Mouse (Mus musculus) forebrain, embryonic 10.5 days (tissue): Measurements from ENCODE around the gene Egfr. TPM values are rescaled to one million over a fixed set of nuclear protein-coding genes. Genes with fewer than 3 reads are reported as not detected.

ENCODE experiments used
- DNase-seq: peaks from one replicate; pipeline ENCODE4 v3.0.0-alpha.2; 2017; ENCODE audit warnings: low spot score; ENCODE audit errors: extremely low spot score
- H3K27ac ChIP-seq: fragments of 300-500 bp; sonication (generic); 2 replicates; pipeline ENCODE4 v1.5.1; 2016; ENCODE audit warnings: mild to moderate bottlenecking
- H3K27me3 ChIP-seq: fragments of 300-500 bp; sonication (generic); 2 replicates; pipeline ENCODE4 v1.6.1; 2016; ENCODE audit warnings: mild to moderate bottlenecking; ENCODE audit not compliant: poor library complexity, severe bottlenecking
- H3K36me3 ChIP-seq: fragments of 300-500 bp; sonication (generic); replicated peaks from 2 replicates; pipeline ENCODE4 v1.6.1; 2016; ENCODE audit warnings: mild to moderate bottlenecking, moderate library complexity
- H3K4me1 ChIP-seq: fragments of 300-500 bp; sonication (generic); 2 replicates; pipeline ENCODE4 v1.6.1; 2016
- H3K4me3 ChIP-seq: fragments of 300-500 bp; sonication (generic); 2 replicates; pipeline ENCODE4 v1.5.1; 2016; ENCODE audit warnings: mild to moderate bottlenecking, moderate library complexity
- H3K9me3 ChIP-seq: fragments of 300-500 bp; sonication (generic); 2 replicates; pipeline ENCODE4 v1.6.1; 2016; ENCODE audit warnings: mild to moderate bottlenecking, moderate library complexity
- WGBS: fragments of 180-500 bp; shearing (Covaris S2); methylation state at CpG from one replicate; pipeline ENCODE4 v1.1.7; 2016; 5-methylcytosine and 5-hydroxymethylcytosine counted together
- polyA plus RNA-seq: library from polyadenylated mRNA; unstranded; fragments of >200 nt; fragmentation: Nextera tagmentation; extraction: Ambion mirVana; gene quantifications from 2 replicates; pipeline ENCODE4 v1.2.1, GENCODE M21; 2016

The Egfr gene
- polyA plus RNA-seq, 1 experiment from 2014 or later: 2.2 TPM

GRCm38 (mm10) chr11:16851361-16851760 is 99.4 kb downstream of the Egfr start:
- no peak overlapping the region for H3K27ac ChIP-seq
- WGBS: 92% methylated on average over 1 of the region's 1 CpGs
- no peaks in the 10 kb centered on the region for H3K36me3 ChIP-seq
- H3K4me3 ChIP-seq: no peak overlapping the region
- peaks cover 5% of the 10 kb centered on the region for H3K4me1 ChIP-seq
- no peaks in the 10 kb centered on the region for H3K9me3 ChIP-seq
- no peak for DNase-seq
- no peaks in the 10 kb centered on the region for H3K27me3 ChIP-seq

GRCm38 (mm10) chr11:16854111-16854510 is 102.1 kb downstream of the Egfr start:
- H3K4me1 ChIP-seq: peaks cover under 1% of the 10 kb centered on the region; the same call in 1 of the 2 replicates
- DNase-seq: no peak
- no peak overlapping the region for H3K4me3 ChIP-seq
- WGBS: 81% methylated on average over 2 of the region's 2 CpGs
- H3K9me3 ChIP-seq: no peaks in the 10 kb centered on the region
- H3K27me3 ChIP-seq: no peaks in the 10 kb centered on the region
- no peaks in the 10 kb centered on the region for H3K36me3 ChIP-seq
- H3K27ac ChIP-seq: no peak overlapping the region

- no peaks in the 10 kb centered on the region for H3K9me3 ChIP-seq
- no peak for DNase-seq
- H3K4me1 ChIP-seq: no peaks in the 10 kb centered on the region
- H3K4me3 ChIP-seq: no peak overlapping the region
- no peaks in the 10 kb centered on the region for H3K36me3 ChIP-seq
- 88% methylated on average over 2 of the region's 2 CpGs for WGBS
- no peaks in the 10 kb centered on the region for H3K27me3 ChIP-seq
- no peak overlapping the region for H3K27ac ChIP-seq
Measured at GRCm38 (mm10) chr11:16857346-16857745, 105.3 kb downstream of the Egfr start.

GRCm38 (mm10) chr11:16861037-16861436 is 109.0 kb downstream of the Egfr start:
- Histone ChIP-seq H3K27ac (no peak overlapping the region), H3K9me3 (no peaks in the 10 kb centered on the region), H3K4me3 (no peak overlapping the region), H3K4me1 (no peaks in the 10 kb centered on the region), H3K27me3 (no peaks in the 10 kb centered on the region), H3K36me3 (no peaks in the 10 kb centered on the region)
- DNase-seq: no peak
- 88% methylated on average over 6 of the region's 6 CpGs for WGBS

GRCm38 (mm10) chr11:16863547-16863946 is 111.5 kb downstream of the Egfr start:
- Histone ChIP-seq H3K27ac (no peak overlapping the region), H3K9me3 (no peaks in the 10 kb centered on the region), H3K27me3 (no peaks in the 10 kb centered on the region), H3K4me1 (no peaks in the 10 kb centered on the region), H3K4me3 (no peak overlapping the region), H3K36me3 (no peaks in the 10 kb centered on the region)
- no peak for DNase-seq

GRCm38 (mm10) chr11:16864980-16865561 is 113.1 kb downstream of the Egfr start:
- 82% methylated on average over 3 of the region's 3 CpGs for WGBS
- H3K4me1 ChIP-seq: 0 out of 2 replicates have a peak, but pooled peaks cover 5% of the 10 kb centered on the region
- H3K27me3 ChIP-seq: no peaks in the 10 kb centered on the region
- H3K4me3 ChIP-seq: no peak overlapping the region
- DNase-seq: no peak
- no peak overlapping the region for H3K27ac ChIP-seq
- H3K36me3 ChIP-seq: no peaks in the 10 kb centered on the region
- H3K9me3 ChIP-seq: no peaks in the 10 kb centered on the region

GRCm38 (mm10) chr11:16868051-16868450 is 116.0 kb downstream of the Egfr start:
- H3K27ac ChIP-seq: no peak overlapping the region
- WGBS: 80% methylated on average over 6 of the region's 6 CpGs
- H3K4me1 ChIP-seq: 0 out of 2 replicates have a peak, but pooled peaks cover 5% of the 10 kb centered on the region
- no peaks in the 10 kb centered on the region for H3K36me3 ChIP-seq
- no peak for DNase-seq
- no peaks in the 10 kb centered on the region for H3K9me3 ChIP-seq
- no peak overlapping the region for H3K4me3 ChIP-seq
- H3K27me3 ChIP-seq: no peaks in the 10 kb centered on the region

- Histone ChIP-seq H3K27me3 (no peaks in the 10 kb centered on the region), H3K9me3 (no peaks in the 10 kb centered on the region), H3K4me3 (no peak overlapping the region), H3K36me3 (no peaks in the 10 kb centered on the region), H3K27ac (no peak overlapping the region), H3K4me1 (0 out of 2 replicates have a peak, but pooled peaks cover 5% of the 10 kb centered on the region)
- no peak for DNase-seq
- 68% methylated on average over 2 of the region's 2 CpGs for WGBS
Measured at GRCm38 (mm10) chr11:16869506-16869905, 117.5 kb downstream of the Egfr start.

- H3K4me3 ChIP-seq: no peak overlapping the region
- no peaks in the 10 kb centered on the region for H3K9me3 ChIP-seq
- WGBS: 66% methylated on average over 5 of the region's 5 CpGs
- H3K27ac ChIP-seq: no peak overlapping the region
- no peaks in the 10 kb centered on the region for H3K36me3 ChIP-seq
- H3K4me1 ChIP-seq: 0 out of 2 replicates have a peak, but pooled peaks cover 5% of the 10 kb centered on the region
- DNase-seq: no peak
- H3K27me3 ChIP-seq: no peaks in the 10 kb centered on the region
Measured at GRCm38 (mm10) chr11:16871120-16871519, 119.1 kb downstream of the Egfr start.

GRCm38 (mm10) chr11:16877676-16878378 is 125.8 kb downstream of the Egfr start:
- Histone ChIP-seq H3K9me3 (no peaks in the 10 kb centered on the region), H3K36me3 (no peaks in the 10 kb centered on the region), H3K27ac (no peak overlapping the region), H3K4me3 (no peak overlapping the region), H3K27me3 (no peaks in the 10 kb centered on the region), H3K4me1 (no peaks in the 10 kb centered on the region)
- DNase-seq: no peak
- WGBS: 82% methylated on average over 9 of the region's 9 CpGs

GRCm38 (mm10) chr11:16881932-16882331 is 129.9 kb downstream of the Egfr start:
- DNase-seq: no peak
- no peak overlapping the region for H3K27ac ChIP-seq
- no peaks in the 10 kb centered on the region for H3K9me3 ChIP-seq
- H3K4me1 ChIP-seq: no peaks in the 10 kb centered on the region
- no peak overlapping the region for H3K4me3 ChIP-seq
- 80% methylated on average over 4 of the region's 4 CpGs for WGBS
- no peaks in the 10 kb centered on the region for H3K36me3 ChIP-seq
- no peaks in the 10 kb centered on the region for H3K27me3 ChIP-seq

GRCm38 (mm10) chr11:16886152-16886551 is 134.1 kb downstream of the Egfr start:
- Histone ChIP-seq H3K27ac (no peak overlapping the region), H3K4me3 (no peak overlapping the region), H3K9me3 (no peaks in the 10 kb centered on the region), H3K36me3 (no peaks in the 10 kb centered on the region), H3K4me1 (no peaks in the 10 kb centered on the region), H3K27me3 (no peaks in the 10 kb centered on the region)
- no peak for DNase-seq
- WGBS: 83% methylated on average over 6 of the region's 6 CpGs

GRCm38 (mm10) chr11:16888086-16888485 is 136.1 kb downstream of the Egfr start:
- DNase-seq: no peak
- H3K9me3 ChIP-seq: no peaks in the 10 kb centered on the region
- no peaks in the 10 kb centered on the region for H3K4me1 ChIP-seq
- no peak overlapping the region for H3K4me3 ChIP-seq
- no peaks in the 10 kb centered on the region for H3K27me3 ChIP-seq
- no peaks in the 10 kb centered on the region for H3K36me3 ChIP-seq
- H3K27ac ChIP-seq: no peak overlapping the region
